Mouse (Mus musculus) liver, adult 2 months (tissue): Measurements from ENCODE around the gene Mical2. TPM values are rescaled to one million over a fixed set of nuclear protein-coding genes. Genes with fewer than 3 reads are reported as not detected.

Experiments used
- DNase-seq: peaks from one replicate; pipeline ENCODE4 v3.0.0-alpha.2; 2011; ENCODE audit warnings: low read depth, low spot score; ENCODE audit errors: extremely low read depth
- H3K27ac ChIP-seq: fragments of 200-500 bp; replicated peaks from 2 replicates; pipeline ENCODE4 v1.5.1; 2012; ENCODE audit warnings: low read depth, mild to moderate bottlenecking, control low read depth, inconsistent platforms, low read length; ENCODE audit not compliant: insufficient read depth
- H3K27me3 ChIP-seq: fragments of 200-500 bp; 2 replicates; pipeline ENCODE4 v1.6.1; 2012; ENCODE audit warnings: mild to moderate bottlenecking, moderate library complexity, low read length, inconsistent platforms; ENCODE audit not compliant: control insufficient read depth, insufficient read depth
- H3K36me3 ChIP-seq: fragments of 200-500 bp; 2 replicates; pipeline ENCODE4 v1.6.1; 2012; ENCODE audit warnings: low read length, inconsistent platforms; ENCODE audit not compliant: control insufficient read depth, insufficient read depth
- H3K4me1 ChIP-seq: fragments of 200-500 bp; 2 replicates; pipeline ENCODE4 v1.6.1; 2011; ENCODE audit warnings: low read length; ENCODE audit not compliant: control insufficient read depth, insufficient read depth
- H3K4me3 ChIP-seq: fragments of 200-500 bp; 2 replicates; pipeline ENCODE4 v1.5.1; 2011; ENCODE audit warnings: low read depth, mild to moderate bottlenecking, control low read depth, low read length, moderate library complexity; ENCODE audit not compliant: insufficient read depth
- H3K79me2 ChIP-seq: fragments of 200-500 bp; 2 replicates; pipeline ENCODE4 v1.6.1; 2012; ENCODE audit warnings: inconsistent platforms, mild to moderate bottlenecking, low read length, moderate library complexity; ENCODE audit not compliant: control insufficient read depth, insufficient read depth
- H3K9ac ChIP-seq: fragments of 200-500 bp; 2 replicates; pipeline ENCODE4 v1.6.1; 2012; ENCODE audit warnings: low read depth, mild to moderate bottlenecking, control low read depth, inconsistent platforms, low read length
- CTCF ChIP-seq: fragments of 200-500 bp; IDR thresholded peaks from 2 replicates; pipeline ENCODE4 v1.5.1; 2011; ENCODE audit warnings: low read depth, low read length, control low read depth
- POLR2A ChIP-seq: fragments of 200-500 bp; IDR thresholded peaks from 2 replicates; pipeline ENCODE4 v1.6.1; 2011; ENCODE audit warnings: low read length, control low read depth; ENCODE audit not compliant: insufficient read depth; ENCODE audit errors: extremely low read depth
- WGBS: fragments of 180-500 bp; shearing (Covaris S2); methylation state at CpG from one replicate; pipeline ENCODE4 v1.1.7; 2018; 5-methylcytosine and 5-hydroxymethylcytosine counted together
- polyA plus RNA-seq: library from polyadenylated mRNA; depleted of rRNA; stranded (reverse); fragments of >200 nt; gene quantifications from 2 replicates; pipeline ENCODE4 v1.2.3, GENCODE M21; 2012
- total RNA-seq: library from RNA; depleted of rRNA; stranded (reverse); fragments of >200 nt; gene quantifications from 2 replicates; pipeline ENCODE4 v1.2.3, GENCODE M21; 2014

The Mical2 gene
- total and polyA plus RNA-seq, 2 experiments, result 4.1 to 6.9 TPM

DNA sequence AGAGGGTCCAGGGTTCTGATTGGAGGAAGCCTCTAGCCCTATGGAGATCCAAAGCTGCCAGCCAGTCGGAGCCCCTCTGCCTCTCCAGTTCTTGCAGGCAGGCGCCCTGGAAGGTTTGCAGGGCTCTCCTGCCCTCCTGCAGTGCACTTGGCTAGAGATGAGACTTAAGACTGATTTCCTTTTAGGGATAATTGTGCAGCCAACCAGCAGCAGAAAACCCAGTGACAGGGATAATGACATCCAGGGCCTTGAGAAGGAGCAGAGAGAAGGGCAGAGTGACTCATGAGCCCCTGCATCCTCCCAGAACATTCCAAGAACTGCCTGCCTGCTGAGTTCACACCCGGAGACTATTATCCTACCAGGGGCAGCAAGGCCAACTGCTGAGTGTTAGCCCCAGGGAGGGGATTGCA is 228.2 kb downstream of the Mical2 start:
- Histone ChIP-seq H3K4me3 (no peak overlapping the region), H3K36me3 (no peaks in the 10 kb centered on the region), H3K9ac (no peak overlapping the region), H3K4me1 (peaks cover 15% of the 10 kb centered on the region), H3K27me3 (no peaks in the 10 kb centered on the region), H3K27ac (peak overlapping the region; percentile 48), H3K79me2 (peaks cover 8% of the 10 kb centered on the region; the same call in 1 of the 2 replicates)
- WGBS, result 83% methylated on average over 3 of the region's 3 CpGs
- no peak for DNase-seq
- no peak for TF ChIP-seq CTCF
- TF ChIP-seq POLR2A, result no peak

DNA sequence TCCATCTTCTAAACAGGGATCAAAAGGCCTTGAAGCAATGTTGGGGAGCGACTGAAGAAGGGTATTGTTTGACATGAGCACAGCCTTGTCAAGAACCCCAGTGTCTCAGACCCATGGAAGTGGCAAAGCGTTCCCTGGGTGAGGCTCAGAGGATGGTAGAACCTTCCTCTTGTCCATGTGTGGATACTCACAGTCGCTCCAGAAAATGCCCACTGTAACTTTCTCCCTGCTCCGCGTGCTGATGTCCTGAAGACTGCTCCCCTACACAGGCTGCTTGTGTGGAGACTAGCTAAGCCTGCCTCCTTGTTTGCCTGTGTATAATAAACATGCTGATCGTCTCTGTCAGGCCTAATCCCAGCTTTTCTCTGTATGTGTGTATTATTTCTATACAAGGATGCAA is 228.7 kb downstream of the Mical2 start:
- Histone ChIP-seq H3K9ac (no peak overlapping the region), H3K27ac (peak overlapping the region; percentile 35; the same call in 1 of the 2 replicates)

GRCm38 (mm10) chr7:112454951-112455350 is 229.3 kb downstream of the Mical2 start:
- no peaks in the 10 kb centered on the region for H3K27me3 ChIP-seq
- DNase-seq, result no peak
- H3K36me3 ChIP-seq, result no peaks in the 10 kb centered on the region
- peaks cover 11% of the 10 kb centered on the region for H3K4me1 ChIP-seq
- WGBS, result 91% methylated on average over 2 of the region's 2 CpGs
- TF ChIP-seq CTCF (no peak), POLR2A (no peak)
- no peak overlapping the region for H3K9ac ChIP-seq
- H3K79me2 ChIP-seq, result peaks cover 15% of the 10 kb centered on the region; the same call in 1 of the 2 replicates
- H3K4me3 ChIP-seq, result no peak overlapping the region
- no peak overlapping the region for H3K27ac ChIP-seq

More for the DNA sequence above, 228.7 kb downstream of the Mical2 start:
- Histone ChIP-seq H3K36me3 (no peaks in the 10 kb centered on the region), H3K79me2 (peaks cover 11% of the 10 kb centered on the region; the same call in 1 of the 2 replicates), H3K27me3 (no peaks in the 10 kb centered on the region), H3K4me1 (peaks cover 14% of the 10 kb centered on the region), H3K4me3 (no peak overlapping the region)
- TF ChIP-seq POLR2A (no peak), CTCF (no peak)
- 85% methylated on average over 6 of the region's 6 CpGs for WGBS
- no peak for DNase-seq

- no peak for DNase-seq
- H3K4me3 ChIP-seq, result no peak overlapping the region
- H3K79me2 ChIP-seq, result peaks cover 17% of the 10 kb centered on the region; the same call in 1 of the 2 replicates
- H3K4me1 ChIP-seq, result peaks cover 9% of the 10 kb centered on the region
- no peak overlapping the region for H3K9ac ChIP-seq
- TF ChIP-seq POLR2A (no peak), CTCF (no peak)
- H3K27me3 ChIP-seq, result no peaks in the 10 kb centered on the region
- H3K36me3 ChIP-seq, result no peaks in the 10 kb centered on the region
- no peak overlapping the region for H3K27ac ChIP-seq
- WGBS, result 87% methylated on average over 5 of the region's 5 CpGs
These were observed 230.0 kb downstream of the Mical2 start for GRCm38 (mm10) chr7:112455566-112456110.

- WGBS, result 91% methylated on average over 4 of the region's 4 CpGs
- no peak overlapping the region for H3K4me3 ChIP-seq
- no peak for DNase-seq
- no peaks in the 10 kb centered on the region for H3K36me3 ChIP-seq
- peaks cover 19% of the 10 kb centered on the region; the same call in 1 of the 2 replicates for H3K79me2 ChIP-seq
- H3K4me1 ChIP-seq, result no peaks in the 10 kb centered on the region; the same call in 1 of the 2 replicates
- no peak for TF ChIP-seq POLR2A
- TF ChIP-seq CTCF, result no peak
- no peak overlapping the region for H3K27ac ChIP-seq
- no peak overlapping the region for H3K9ac ChIP-seq
- no peaks in the 10 kb centered on the region for H3K27me3 ChIP-seq
These were observed 231.7 kb downstream of the Mical2 start for GRCm38 (mm10) chr7:112457373-112457772.

DNA sequence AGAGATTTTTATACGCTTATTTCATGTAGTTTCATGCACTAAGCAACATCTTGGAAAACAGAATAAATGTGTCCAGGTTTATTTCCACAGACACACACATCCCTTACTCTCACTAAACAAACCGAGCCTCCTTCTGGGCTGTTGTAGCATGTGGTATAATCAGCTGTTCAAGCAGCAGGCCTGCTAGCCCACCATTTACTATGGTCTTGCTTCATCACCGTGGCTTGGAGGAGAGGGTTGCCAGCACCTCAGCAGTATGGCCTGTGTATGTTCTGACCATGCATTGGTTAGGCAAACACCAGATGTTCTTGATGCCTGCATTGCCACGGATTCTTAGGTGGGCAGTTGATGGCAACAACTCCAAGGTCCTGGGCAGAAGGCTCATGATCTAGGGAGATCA is 232.3 kb downstream of the Mical2 start:
- no peak overlapping the region for H3K9ac ChIP-seq
- WGBS, result 87% methylated on average over 4 of the region's 4 CpGs
- H3K27me3 ChIP-seq, result no peaks in the 10 kb centered on the region
- peaks cover 19% of the 10 kb centered on the region; the same call in 1 of the 2 replicates for H3K79me2 ChIP-seq
- no peaks in the 10 kb centered on the region for H3K36me3 ChIP-seq
- H3K4me1 ChIP-seq, result no peaks in the 10 kb centered on the region; the same call in 1 of the 2 replicates
- no peak overlapping the region for H3K4me3 ChIP-seq
- H3K27ac ChIP-seq, result no peak overlapping the region
- no peak for DNase-seq
- TF ChIP-seq CTCF, result no peak
- no peak for TF ChIP-seq POLR2A
